Mouse (Mus musculus): ENCODE data around the gene Nek3. TPM values are rescaled to one million over a fixed set of nuclear protein-coding genes. Genes with fewer than 3 reads are reported as not detected.

Gene Nek3
- polyA plus RNA-seq (2015; fragmentation: Illumina TruSeq; extraction: RNeasy Lipid Tissue Mini Kit (QIAGEN cat#74804); ENCODE audit: low read depth, low replicate concordance) = 2.5 TPM

GRCm38 (mm10) chr8:22166080-22166603, at the start of gene Nek3:
Gene Nek3 (minus strand): TSS chr8:22166435.

GRCm38 (mm10) chr8:22192660-22193431, 26.6 kb upstream of the Nek3 start, which contains the start of gene Vps36:
Gene Vps36 (plus strand): TSS chr8:22192809.

GRCm38 (mm10) chr8:22185431-22186397, 19.5 kb upstream of the Nek3 start, which contains the start of gene Ckap2:
Gene Ckap2 (minus strand): TSS chr8:22185819.

GRCm38 (mm10) chr8:22124220-22125152, 41.7 kb downstream of the Nek3 start, which contains the start of gene Nek5:
Gene Nek5 (minus strand): TSS chr8:22125053.

Other genes with a start within 250 kb of the Nek3 start
- gene Defb15, start 233.7 kb downstream of the Nek3 start, polyA plus RNA-seq (2015; fragmentation: Illumina TruSeq; extraction: RNeasy Lipid Tissue Mini Kit (QIAGEN cat#74804); ENCODE audit: low read depth, low replicate concordance) = not detected
- not detected for gene Defb35, start 228.1 kb downstream of the Nek3 start, polyA plus RNA-seq (2015; fragmentation: Illumina TruSeq; extraction: RNeasy Lipid Tissue Mini Kit (QIAGEN cat#74804); ENCODE audit: low read depth, low replicate concordance)
- not detected for gene Defb13, start 219.7 kb downstream of the Nek3 start, polyA plus RNA-seq (2015; fragmentation: Illumina TruSeq; extraction: RNeasy Lipid Tissue Mini Kit (QIAGEN cat#74804); ENCODE audit: low read depth, low replicate concordance)
- not detected for gene Fam90a1a, start 207.7 kb downstream of the Nek3 start, polyA plus RNA-seq (2015; fragmentation: Illumina TruSeq; extraction: RNeasy Lipid Tissue Mini Kit (QIAGEN cat#74804); ENCODE audit: low read depth, low replicate concordance)
- gene Ccdc70, start 196.7 kb downstream of the Nek3 start, polyA plus RNA-seq (2015; fragmentation: Illumina TruSeq; extraction: RNeasy Lipid Tissue Mini Kit (QIAGEN cat#74804); ENCODE audit: low read depth, low replicate concordance) = not detected
- 1.2 TPM for gene Atp7b, start 106.1 kb downstream of the Nek3 start, polyA plus RNA-seq (2015; fragmentation: Illumina TruSeq; extraction: RNeasy Lipid Tissue Mini Kit (QIAGEN cat#74804); ENCODE audit: low read depth, low replicate concordance)
- gene Alg11, start 105.7 kb downstream of the Nek3 start, polyA plus RNA-seq (2015; fragmentation: Illumina TruSeq; extraction: RNeasy Lipid Tissue Mini Kit (QIAGEN cat#74804); ENCODE audit: low read depth, low replicate concordance) = 27.2 TPM
- gene Nek5, start 41.4 kb downstream of the Nek3 start, polyA plus RNA-seq (2015; fragmentation: Illumina TruSeq; extraction: RNeasy Lipid Tissue Mini Kit (QIAGEN cat#74804); ENCODE audit: low read depth, low replicate concordance) = 0.58 TPM
- gene Ckap2, start 19.4 kb upstream of the Nek3 start, polyA plus RNA-seq (2015; fragmentation: Illumina TruSeq; extraction: RNeasy Lipid Tissue Mini Kit (QIAGEN cat#74804); ENCODE audit: low read depth, low replicate concordance) = 1.5 TPM
- gene Vps36, start 26.4 kb upstream of the Nek3 start, polyA plus RNA-seq (2015; fragmentation: Illumina TruSeq; extraction: RNeasy Lipid Tissue Mini Kit (QIAGEN cat#74804); ENCODE audit: low read depth, low replicate concordance) = 18.4 TPM
- gene Thsd1, start 60.9 kb upstream of the Nek3 start, polyA plus RNA-seq (2015; fragmentation: Illumina TruSeq; extraction: RNeasy Lipid Tissue Mini Kit (QIAGEN cat#74804); ENCODE audit: low read depth, low replicate concordance) = 3.2 TPM
- gene Tpte, start 117.0 kb upstream of the Nek3 start, polyA plus RNA-seq (2015; fragmentation: Illumina TruSeq; extraction: RNeasy Lipid Tissue Mini Kit (QIAGEN cat#74804); ENCODE audit: low read depth, low replicate concordance) = not detected
- 11.6 TPM for gene Slc25a15, start 232.2 kb upstream of the Nek3 start, polyA plus RNA-seq (2015; fragmentation: Illumina TruSeq; extraction: RNeasy Lipid Tissue Mini Kit (QIAGEN cat#74804); ENCODE audit: low read depth, low replicate concordance)
- 33.2 TPM for gene Mrps31, start 244.9 kb upstream of the Nek3 start, polyA plus RNA-seq (2015; fragmentation: Illumina TruSeq; extraction: RNeasy Lipid Tissue Mini Kit (QIAGEN cat#74804); ENCODE audit: low read depth, low replicate concordance)

All from brain, adult 10 weeks (tissue).